Mouse (Mus musculus) cortical plate, adult 2 months (tissue): ENCODE results near the gene Surf1.

Experiments
- CTCF ChIP-seq: fragments of 200-500 bp; IDR thresholded peaks from 2 replicates; pipeline ENCODE4 v1.5.1; 2011; ENCODE audit warnings: mild to moderate bottlenecking, control low read depth, low read length; ENCODE audit not compliant: insufficient read depth; ENCODE audit errors: extremely low read depth
- POLR2A ChIP-seq: fragments of 200-500 bp; IDR thresholded peaks from 2 replicates; pipeline ENCODE4 v1.6.1; 2011; ENCODE audit warnings: mild to moderate bottlenecking, low read length, control low read depth; ENCODE audit not compliant: insufficient read depth; ENCODE audit errors: extremely low read depth

- TF ChIP-seq CTCF (no peak), POLR2A (no peak)
These were observed 16.4 kb upstream of the Surf1 start for GRCm38 (mm10) chr2:26932473-26933303.
